Mouse (Mus musculus) liver, adult 2 months (tissue): ENCODE data around the gene Reep3. TPM values are rescaled to one million over a fixed set of nuclear protein-coding genes. Genes with fewer than 3 reads are reported as not detected.

Experiments
- DNase-seq: peaks from one replicate; pipeline ENCODE4 v3.0.0-alpha.2; 2011; ENCODE audit warnings: low read depth, low spot score; ENCODE audit errors: extremely low read depth
- H3K27ac ChIP-seq: fragments of 200-500 bp; replicated peaks from 2 replicates; pipeline ENCODE4 v1.5.1; 2012; ENCODE audit warnings: low read depth, mild to moderate bottlenecking, control low read depth, inconsistent platforms, low read length; ENCODE audit not compliant: insufficient read depth
- H3K27me3 ChIP-seq: fragments of 200-500 bp; 2 replicates; pipeline ENCODE4 v1.6.1; 2012; ENCODE audit warnings: mild to moderate bottlenecking, moderate library complexity, low read length, inconsistent platforms; ENCODE audit not compliant: control insufficient read depth, insufficient read depth
- H3K36me3 ChIP-seq: fragments of 200-500 bp; 2 replicates; pipeline ENCODE4 v1.6.1; 2012; ENCODE audit warnings: low read length, inconsistent platforms; ENCODE audit not compliant: control insufficient read depth, insufficient read depth
- H3K4me1 ChIP-seq: fragments of 200-500 bp; 2 replicates; pipeline ENCODE4 v1.6.1; 2011; ENCODE audit warnings: low read length; ENCODE audit not compliant: control insufficient read depth, insufficient read depth
- H3K4me3 ChIP-seq: fragments of 200-500 bp; 2 replicates; pipeline ENCODE4 v1.5.1; 2011; ENCODE audit warnings: low read depth, mild to moderate bottlenecking, control low read depth, low read length, moderate library complexity; ENCODE audit not compliant: insufficient read depth
- H3K79me2 ChIP-seq: fragments of 200-500 bp; 2 replicates; pipeline ENCODE4 v1.6.1; 2012; ENCODE audit warnings: inconsistent platforms, mild to moderate bottlenecking, low read length, moderate library complexity; ENCODE audit not compliant: control insufficient read depth, insufficient read depth
- H3K9ac ChIP-seq: fragments of 200-500 bp; 2 replicates; pipeline ENCODE4 v1.6.1; 2012; ENCODE audit warnings: low read depth, mild to moderate bottlenecking, control low read depth, inconsistent platforms, low read length
- CTCF ChIP-seq: fragments of 200-500 bp; IDR thresholded peaks from 2 replicates; pipeline ENCODE4 v1.5.1; 2011; ENCODE audit warnings: low read depth, low read length, control low read depth
- POLR2A ChIP-seq: fragments of 200-500 bp; IDR thresholded peaks from 2 replicates; pipeline ENCODE4 v1.6.1; 2011; ENCODE audit warnings: low read length, control low read depth; ENCODE audit not compliant: insufficient read depth; ENCODE audit errors: extremely low read depth
- WGBS: fragments of 180-500 bp; shearing (Covaris S2); methylation state at CpG from one replicate; pipeline ENCODE4 v1.1.7; 2018; 5-methylcytosine and 5-hydroxymethylcytosine counted together
- polyA plus RNA-seq: library from polyadenylated mRNA; depleted of rRNA; stranded (reverse); fragments of >200 nt; gene quantifications from 2 replicates; pipeline ENCODE4 v1.2.3, GENCODE M21; 2012; rRNA removed
- total RNA-seq: library from RNA; depleted of rRNA; stranded (reverse); fragments of >200 nt; gene quantifications from 2 replicates; pipeline ENCODE4 v1.2.3, GENCODE M21; 2014; rRNA removed

Gene Reep3
- 36.1 and 38.8 TPM in 2 replicates for total RNA-seq
- 21.6 and 24.8 TPM in 2 replicates for polyA plus RNA-seq

- H3K36me3 ChIP-seq = no peaks in the 10 kb centered on the region
- no peaks in the 10 kb centered on the region for H3K27me3 ChIP-seq
- 0 out of 2 replicates have a peak, but pooled peaks have one; percentile 13 for TF ChIP-seq POLR2A
- TF ChIP-seq CTCF = no peak
- peak within 1 kb of the TSS; percentile 73 for H3K4me3 ChIP-seq
- H3K9ac ChIP-seq = peak within 1 kb of the TSS; percentile 100
- DNase-seq = peak; percentile 78
- H3K27ac ChIP-seq = peak within 1 kb of the TSS; percentile 99
- H3K79me2 ChIP-seq = peaks cover 56% of the 10 kb centered on the region
- peaks cover 35% of the 10 kb centered on the region for H3K4me1 ChIP-seq
- WGBS = under 1% methylated on average over 87 of the region's 97 CpGs
Measured at GRCm38 (mm10) chr10:67096621-67097436, at the start of gene Reep3. Reep3 (minus strand) TSS chr10:67096945.

GRCm38 (mm10) chr10:67145623-67146022, 48.9 kb upstream of the Reep3 start:
- TF ChIP-seq POLR2A (no peak), CTCF (no peak)
- no peaks in the 10 kb centered on the region for H3K36me3 ChIP-seq
- peaks cover 1% of the 10 kb centered on the region; the same call in 1 of the 2 replicates for H3K4me1 ChIP-seq
- H3K4me3 ChIP-seq = no peak overlapping the region
- WGBS = 84% methylated on average over 4 of the region's 4 CpGs
- no peak overlapping the region for H3K27ac ChIP-seq
- H3K79me2 ChIP-seq = peaks cover 19% of the 10 kb centered on the region; the same call in 1 of the 2 replicates
- no peak for DNase-seq
- H3K9ac ChIP-seq = no peak overlapping the region
- H3K27me3 ChIP-seq = no peaks in the 10 kb centered on the region

GRCm38 (mm10) chr10:67144269-67144668, 47.5 kb upstream of the Reep3 start:
- Histone ChIP-seq H3K9ac (no peak overlapping the region), H3K36me3 (no peaks in the 10 kb centered on the region), H3K27me3 (no peaks in the 10 kb centered on the region), H3K27ac (no peak overlapping the region), H3K4me1 (no peaks in the 10 kb centered on the region), H3K79me2 (peaks cover 22% of the 10 kb centered on the region; the same call in 1 of the 2 replicates), H3K4me3 (no peak overlapping the region)
- DNase-seq = no peak
- 85% methylated on average over 2 of the region's 2 CpGs for WGBS
- TF ChIP-seq CTCF (no peak), POLR2A (no peak)

- no peak for TF ChIP-seq POLR2A
- TF ChIP-seq CTCF = no peak
- no peaks in the 10 kb centered on the region for H3K27me3 ChIP-seq
- H3K4me3 ChIP-seq = no peak overlapping the region
- H3K9ac ChIP-seq = no peak overlapping the region
- H3K36me3 ChIP-seq = no peaks in the 10 kb centered on the region
- no peak overlapping the region for H3K27ac ChIP-seq
- peaks cover 23% of the 10 kb centered on the region; the same call in 1 of the 2 replicates for H3K79me2 ChIP-seq
- DNase-seq = peak; percentile 66
- no peaks in the 10 kb centered on the region for H3K4me1 ChIP-seq
Measured at GRCm38 (mm10) chr10:67143661-67144060, 46.9 kb upstream of the Reep3 start.

- Histone ChIP-seq H3K4me3 (no peak overlapping the region), H3K27me3 (no peaks in the 10 kb centered on the region), H3K4me1 (peaks cover 3% of the 10 kb centered on the region; the same call in 1 of the 2 replicates), H3K36me3 (no peaks in the 10 kb centered on the region), H3K79me2 (peaks cover 18% of the 10 kb centered on the region; the same call in 1 of the 2 replicates), H3K9ac (no peak overlapping the region), H3K27ac (no peak overlapping the region)
- 94% methylated on average over 2 of the region's 2 CpGs for WGBS
- no peak for DNase-seq
- no peak for TF ChIP-seq CTCF
- no peak for TF ChIP-seq POLR2A
Measured at GRCm38 (mm10) chr10:67137437-67137836, 40.7 kb upstream of the Reep3 start.

- WGBS = 95% methylated on average over 2 of the region's 2 CpGs
- H3K27ac ChIP-seq = no peak overlapping the region
- no peak overlapping the region for H3K4me3 ChIP-seq
- DNase-seq = no peak
- peaks cover 16% of the 10 kb centered on the region; the same call in 1 of the 2 replicates for H3K79me2 ChIP-seq
- peaks cover 6% of the 10 kb centered on the region; the same call in 1 of the 2 replicates for H3K4me1 ChIP-seq
- H3K9ac ChIP-seq = no peak overlapping the region
- TF ChIP-seq CTCF (0 out of 2 replicates have a peak, but pooled peaks have one; percentile 6), POLR2A (no peak)
- no peaks in the 10 kb centered on the region for H3K27me3 ChIP-seq
- no peaks in the 10 kb centered on the region for H3K36me3 ChIP-seq
Measured at GRCm38 (mm10) chr10:67134322-67134721, 37.6 kb upstream of the Reep3 start.
